Mouse (Mus musculus) hindbrain, embryonic 16.5 days (tissue): Measurements from ENCODE around the gene Hemk1. TPM values are rescaled to one million over a fixed set of nuclear protein-coding genes. Genes with fewer than 3 reads are reported as not detected.

ENCODE experiments used
- ATAC-seq: fragments of 200-750 bp; cut with Nextera tagmentation; 2 replicates; pipeline ENCODE4 v1.8.0; 2017; ENCODE audit warnings: moderate TSS enrichment, moderate library complexity
- H3K27ac ChIP-seq: fragments of 300-500 bp; sonication (generic); 2 replicates; pipeline ENCODE4 v1.5.1; 2014; ENCODE audit warnings: low read depth, mild to moderate bottlenecking, control low read depth, low read length, moderate library complexity
- H3K27me3 ChIP-seq: fragments of 300-500 bp; sonication (generic); replicated peaks from 2 replicates; pipeline ENCODE4 v1.6.1; 2014; ENCODE audit warnings: low read length; ENCODE audit not compliant: control insufficient read depth, insufficient read depth
- H3K36me3 ChIP-seq: fragments of 300-500 bp; sonication (generic); 2 replicates; pipeline ENCODE4 v1.6.1; 2014; ENCODE audit warnings: mild to moderate bottlenecking, low read length, moderate library complexity, mixed read lengths; ENCODE audit not compliant: control insufficient read depth, insufficient read depth
- H3K4me1 ChIP-seq: fragments of 300-500 bp; sonication (generic); 2 replicates; pipeline ENCODE4 v1.6.1; 2014; ENCODE audit warnings: low read depth, low read length; ENCODE audit not compliant: control insufficient read depth, insufficient read depth
- H3K4me2 ChIP-seq: fragments of 300-500 bp; sonication (generic); 2 replicates; pipeline ENCODE4 v1.6.1; 2014; ENCODE audit warnings: mild to moderate bottlenecking, low read length, control low read depth, moderate library complexity
- H3K4me3 ChIP-seq: fragments of 300-500 bp; sonication (generic); 2 replicates; pipeline ENCODE4 v1.5.1; 2014; ENCODE audit warnings: mild to moderate bottlenecking, low read length, control low read depth, moderate library complexity
- H3K9ac ChIP-seq: fragments of 300-500 bp; sonication (generic); 2 replicates; pipeline ENCODE4 v1.6.1; 2014; ENCODE audit warnings: low read depth, mild to moderate bottlenecking, control low read depth, low read length, moderate library complexity
- H3K9me3 ChIP-seq: fragments of 300-500 bp; sonication (generic); 2 replicates; pipeline ENCODE4 v1.6.1; 2014; ENCODE audit warnings: mild to moderate bottlenecking, low read length, moderate library complexity; ENCODE audit not compliant: control insufficient read depth
- WGBS: fragments of 180-500 bp; shearing (Covaris S2); extraction: QIAGEN DNeasy Blood & Tissue Kit; methylation state at CpG from one replicate; pipeline ENCODE4 v1.1.7; 2014; 5-methylcytosine and 5-hydroxymethylcytosine counted together
- polyA plus RNA-seq: library from polyadenylated mRNA; unstranded; fragments of >200 nt; fragmentation: Nextera tagmentation; extraction: Ambion mirVana; gene quantifications from 2 replicates; pipeline ENCODE4 v1.2.1, GENCODE M21; 2015

The Hemk1 gene
- polyA plus RNA-seq, 1 experiment from 2014 or later, result 17.5 TPM

DNA sequence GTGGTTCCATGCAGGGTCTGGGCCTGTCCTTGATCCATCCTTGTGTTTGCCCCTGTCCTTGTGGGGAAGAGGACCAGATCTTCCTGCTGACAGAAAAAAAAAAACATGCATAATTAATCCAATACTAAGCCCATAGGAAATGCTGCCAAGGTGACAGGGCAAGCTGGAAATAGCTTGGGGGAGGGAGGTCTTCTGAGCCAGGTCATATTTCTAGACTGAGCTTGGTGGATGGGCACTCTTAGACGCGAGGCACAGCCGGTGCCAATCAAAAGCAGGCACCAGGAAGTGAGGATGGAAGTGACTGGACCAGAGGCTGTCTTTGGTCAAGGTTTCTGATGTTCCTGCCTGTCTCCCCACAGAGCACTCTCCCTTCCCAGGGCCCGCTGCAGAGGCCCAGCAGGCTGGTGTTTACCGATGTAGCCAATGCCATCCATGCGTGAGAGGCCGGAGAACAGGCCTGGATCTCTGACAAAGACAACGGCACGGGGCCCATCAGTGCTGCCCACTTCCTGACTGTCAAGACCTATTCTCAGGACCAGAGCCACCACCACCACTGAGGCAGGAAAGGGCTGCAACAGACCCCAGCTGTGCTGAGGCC, 9.5 kb upstream of the Hemk1 start:
- peaks cover 5% of the 10 kb centered on the region; the same call in 1 of the 2 replicates for H3K4me1 ChIP-seq
- 71% methylated on average over 9 of the region's 9 CpGs for WGBS
- H3K4me2 ChIP-seq, result no peak overlapping the region
- no peak overlapping the region for H3K4me3 ChIP-seq
- H3K27me3 ChIP-seq, result no peaks in the 10 kb centered on the region
- no peak overlapping the region for H3K9ac ChIP-seq
- no peak for ATAC-seq
- no peak overlapping the region for H3K27ac ChIP-seq
- no peaks in the 10 kb centered on the region for H3K9me3 ChIP-seq
- H3K36me3 ChIP-seq, result no peaks in the 10 kb centered on the region

DNA sequence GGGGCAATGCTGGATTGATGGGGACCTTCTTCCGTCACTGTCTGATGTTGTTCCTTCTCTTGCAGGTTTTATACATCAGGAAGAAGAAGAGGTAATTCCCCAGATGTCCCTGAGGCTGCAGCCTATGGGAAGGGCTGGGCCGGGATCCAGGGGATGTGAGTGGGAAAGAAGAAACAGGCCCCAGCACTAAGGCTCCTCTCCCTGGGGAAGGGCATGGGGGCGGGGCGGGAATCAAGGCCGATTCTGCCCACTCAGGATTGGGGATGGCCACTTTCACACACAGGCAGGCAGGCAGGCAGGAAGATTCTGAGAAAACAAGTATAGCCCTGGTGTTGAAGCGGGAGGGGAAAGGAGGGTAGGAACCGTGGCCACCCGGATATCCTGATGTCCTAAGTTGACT, 7.9 kb upstream of the Hemk1 start:
- H3K9ac ChIP-seq, result no peak overlapping the region
- H3K27me3 ChIP-seq, result no peaks in the 10 kb centered on the region
- 94% methylated on average over 8 of the region's 8 CpGs for WGBS
- H3K27ac ChIP-seq, result no peak overlapping the region
- peaks cover 11% of the 10 kb centered on the region for H3K4me1 ChIP-seq
- no peaks in the 10 kb centered on the region for H3K36me3 ChIP-seq
- H3K4me2 ChIP-seq, result no peak overlapping the region
- H3K4me3 ChIP-seq, result no peak overlapping the region
- no peak for ATAC-seq
- no peaks in the 10 kb centered on the region for H3K9me3 ChIP-seq

DNA sequence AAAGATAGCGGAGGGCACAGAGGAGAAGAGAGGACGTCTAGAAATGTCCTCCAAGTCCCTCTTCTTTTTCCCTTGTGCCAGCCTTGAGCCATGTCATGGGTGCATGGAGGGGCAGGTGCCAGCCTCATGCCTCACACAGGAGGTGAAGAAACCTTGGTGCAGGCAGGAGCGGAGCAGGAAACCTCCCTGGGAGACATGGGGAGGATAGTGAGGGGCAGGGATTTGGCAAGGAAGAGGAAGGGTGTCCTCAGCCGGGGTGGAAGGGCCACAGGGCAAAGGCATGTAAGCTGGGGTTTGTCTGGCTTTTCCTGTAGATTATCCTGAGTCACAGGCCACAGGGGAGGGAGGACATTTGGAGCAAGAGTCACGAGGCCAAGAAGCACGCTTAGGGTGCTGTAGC, 5.9 kb upstream of the Hemk1 start:
- Histone ChIP-seq H3K27ac (peak overlapping the region; percentile 13; the same call in 1 of the 2 replicates), H3K9me3 (no peaks in the 10 kb centered on the region), H3K4me3 (no peak overlapping the region), H3K36me3 (no peaks in the 10 kb centered on the region), H3K9ac (no peak overlapping the region), H3K4me2 (no peak overlapping the region), H3K4me1 (peaks cover 22% of the 10 kb centered on the region), H3K27me3 (no peaks in the 10 kb centered on the region)
- WGBS, result 74% methylated on average over 6 of the region's 6 CpGs
- no peak for ATAC-seq

DNA sequence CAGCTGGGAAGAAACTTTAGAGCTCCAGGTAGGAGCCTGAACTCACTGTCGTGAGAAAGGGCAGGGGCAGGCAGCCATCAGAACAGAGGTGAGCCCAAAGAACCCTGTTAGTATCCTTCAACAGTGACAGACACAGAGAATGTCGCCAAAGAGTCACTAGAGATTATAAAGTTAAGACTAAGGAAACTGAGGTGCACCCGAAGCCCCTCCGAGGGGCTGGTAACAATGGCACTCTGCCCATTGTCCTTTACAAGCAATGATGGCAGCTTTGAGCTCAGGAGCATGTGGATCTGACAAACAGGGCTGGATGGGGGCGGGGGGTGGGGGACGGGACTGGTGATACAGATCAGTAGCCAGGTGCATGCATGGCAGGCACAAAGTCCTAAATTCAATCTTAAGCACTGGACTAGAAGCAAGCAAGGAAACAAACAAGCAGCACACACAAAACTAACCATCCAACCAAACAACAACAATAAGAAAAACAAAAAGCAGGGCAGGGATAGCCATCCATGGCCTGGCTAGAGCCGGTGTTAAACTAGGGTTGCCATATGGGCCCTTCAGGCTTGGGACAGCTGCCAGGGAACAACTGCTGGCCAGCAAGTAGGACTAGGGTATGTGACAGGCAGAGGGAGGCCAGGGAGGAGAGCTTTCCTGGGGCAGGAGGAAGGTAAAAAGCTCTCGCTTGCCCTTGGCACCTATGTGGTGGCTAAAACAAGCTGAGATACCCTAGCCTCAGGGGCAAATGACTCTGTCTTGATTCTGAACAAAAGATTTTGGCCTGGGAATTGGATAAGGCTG, 5.2 kb upstream of the Hemk1 start:
- H3K27ac ChIP-seq, result no peak overlapping the region; the same call in 1 of the 2 replicates
- no peak overlapping the region for H3K9ac ChIP-seq
- H3K36me3 ChIP-seq, result no peaks in the 10 kb centered on the region
- H3K4me2 ChIP-seq, result no peak overlapping the region
- H3K27me3 ChIP-seq, result no peaks in the 10 kb centered on the region
- no peak for ATAC-seq
- H3K4me1 ChIP-seq, result peaks cover 28% of the 10 kb centered on the region
- no peak overlapping the region for H3K4me3 ChIP-seq
- 69% methylated on average over 8 of the region's 8 CpGs for WGBS
- no peaks in the 10 kb centered on the region for H3K9me3 ChIP-seq

DNA sequence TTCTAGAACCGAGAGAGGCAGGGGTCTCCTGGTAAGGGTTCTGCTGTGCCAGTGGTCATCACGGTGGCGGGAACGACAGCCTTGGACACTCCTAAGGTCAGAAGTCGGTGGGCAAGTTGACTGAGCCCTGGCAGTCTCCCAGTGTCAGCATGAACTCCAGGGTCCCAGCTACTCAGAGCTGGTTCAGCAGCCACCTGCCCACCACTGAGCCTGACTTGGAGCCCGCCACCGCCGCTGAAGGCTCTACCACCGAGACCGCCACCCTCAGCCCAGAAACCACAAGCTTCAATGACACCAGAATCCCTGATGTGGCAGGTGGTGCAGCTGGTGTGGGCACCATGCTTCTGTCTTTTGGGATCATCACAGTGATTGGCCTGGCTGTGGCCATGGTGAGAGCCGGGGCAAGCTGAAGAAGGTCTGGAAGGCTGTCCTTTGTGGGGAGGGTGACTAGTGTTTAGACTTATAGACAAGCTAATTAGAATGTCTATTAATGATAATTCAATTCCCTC, 4.1 kb upstream of the Hemk1 start:
- Histone ChIP-seq H3K36me3 (no peaks in the 10 kb centered on the region), H3K27ac (no peak overlapping the region), H3K4me3 (no peak overlapping the region), H3K4me1 (peaks cover 33% of the 10 kb centered on the region), H3K4me2 (no peak overlapping the region), H3K9me3 (no peaks in the 10 kb centered on the region), H3K9ac (no peak overlapping the region), H3K27me3 (no peaks in the 10 kb centered on the region)
- ATAC-seq, result no peak
- WGBS, result 90% methylated on average over 11 of the region's 11 CpGs

DNA sequence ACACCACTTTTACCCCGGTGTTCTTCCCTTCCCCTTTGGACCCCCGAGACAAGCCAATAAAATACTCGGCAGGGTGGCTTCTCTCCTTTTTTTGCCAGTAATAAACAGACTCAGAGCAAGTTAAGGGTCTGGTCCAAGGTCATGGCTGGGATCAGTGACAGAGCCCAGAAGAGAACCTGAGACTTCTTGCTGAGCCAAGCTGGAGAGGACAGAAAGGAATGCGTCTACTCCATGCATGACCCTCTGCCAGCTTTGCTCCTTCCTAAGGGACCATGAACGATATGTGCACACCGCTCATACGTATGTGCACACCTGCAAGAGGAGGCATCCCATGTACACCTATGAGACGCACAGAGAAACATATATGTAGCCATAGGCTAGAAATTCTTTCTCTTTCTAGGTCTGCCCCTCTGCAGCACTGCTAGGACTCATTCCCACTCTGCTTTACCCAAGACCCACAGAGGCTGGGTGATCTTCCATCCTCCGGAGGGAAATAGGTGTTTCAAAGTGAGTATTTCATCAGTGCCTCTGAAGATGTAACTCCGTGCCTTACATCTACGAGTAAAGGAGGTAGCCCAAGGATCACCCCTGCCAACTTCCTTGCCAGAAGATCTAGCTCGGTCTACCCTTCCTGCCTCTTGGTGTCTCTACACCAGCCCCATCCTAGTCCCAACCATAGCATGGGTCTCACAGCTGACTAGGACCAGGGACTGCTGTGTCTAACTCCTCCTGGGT, 2.9 kb upstream of the Hemk1 start:
- Histone ChIP-seq H3K36me3 (no peaks in the 10 kb centered on the region), H3K4me3 (peak overlapping the region; percentile 80), H3K9me3 (no peaks in the 10 kb centered on the region), H3K9ac (peak overlapping the region; percentile 85), H3K27me3 (no peaks in the 10 kb centered on the region), H3K4me2 (peak overlapping the region; percentile 88), H3K27ac (peak overlapping the region; percentile 36), H3K4me1 (peaks cover 34% of the 10 kb centered on the region)
- WGBS, result 46% methylated on average over 12 of the region's 12 CpGs
- no peak for ATAC-seq

DNA sequence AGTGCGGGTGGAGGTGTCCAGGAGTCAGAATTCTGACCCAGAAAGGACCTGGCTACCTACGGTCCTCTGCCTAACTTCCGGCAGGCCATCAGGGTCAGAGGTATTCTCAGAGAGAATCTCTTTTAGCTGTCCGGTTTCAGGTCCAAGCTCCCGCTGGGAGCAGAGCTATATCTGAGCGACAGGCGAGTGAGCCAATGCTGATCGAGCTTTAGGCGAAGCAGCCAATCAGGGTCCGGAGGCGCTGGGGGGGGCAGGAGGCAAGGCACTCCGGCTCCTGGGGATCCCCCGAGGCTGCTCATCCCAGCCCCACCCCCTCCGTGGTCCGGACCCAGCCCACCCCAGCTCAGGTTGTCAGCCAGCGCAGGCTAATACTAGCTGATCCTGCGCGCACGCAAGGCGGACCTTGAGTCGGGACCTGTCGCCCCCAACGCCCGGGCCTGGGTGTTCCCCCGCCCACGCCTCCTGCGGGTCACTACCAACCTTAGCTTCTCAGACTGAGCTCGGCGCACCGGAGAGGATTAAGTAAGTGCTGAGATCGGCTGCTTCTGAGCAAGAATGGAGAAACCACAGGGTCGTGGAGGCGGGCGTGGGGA, 2.2 kb upstream of the Hemk1 start, which contains the start of gene 6430571L13Rik:
Gene 6430571L13Rik, plus strand, starts transcription at position 336 of the 593 bp plus-strand sequence.
- no peaks in the 10 kb centered on the region for H3K9me3 ChIP-seq
- no peaks in the 10 kb centered on the region for H3K27me3 ChIP-seq
- H3K9ac ChIP-seq, result peak within 1 kb of the TSS; percentile 85
- under 1% methylated on average over 34 of the region's 34 CpGs for WGBS
- no peaks in the 10 kb centered on the region for H3K36me3 ChIP-seq
- peak within 1 kb of the TSS; percentile 80 for H3K4me3 ChIP-seq
- H3K4me2 ChIP-seq, result peak within 1 kb of the TSS; percentile 88
- ATAC-seq, result peak; percentile 94
- H3K4me1 ChIP-seq, result peaks cover 34% of the 10 kb centered on the region
- peak within 1 kb of the TSS; percentile 36 for H3K27ac ChIP-seq

DNA sequence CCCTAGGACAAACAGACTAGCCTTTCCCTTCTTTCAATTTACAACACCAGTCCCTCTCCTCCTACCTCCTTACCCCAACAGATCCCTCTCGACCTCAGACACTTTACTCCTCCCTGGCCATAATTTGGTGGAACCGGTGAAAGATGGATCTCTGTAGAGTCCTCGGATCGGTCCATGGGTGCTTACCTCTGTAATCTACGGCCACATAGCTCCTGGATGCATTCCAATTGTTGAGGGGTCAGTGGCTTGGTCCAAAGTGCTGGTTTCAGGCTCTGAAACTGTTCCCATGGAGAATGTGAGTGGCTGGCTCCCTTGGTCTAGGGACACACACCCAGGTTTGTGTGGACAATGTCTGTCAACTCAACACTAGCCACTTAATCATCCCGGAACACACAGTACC, 1.8 kb downstream of the Hemk1 start:
- H3K27ac ChIP-seq, result no peak overlapping the region
- H3K9me3 ChIP-seq, result no peaks in the 10 kb centered on the region
- no peaks in the 10 kb centered on the region for H3K27me3 ChIP-seq
- WGBS, result 88% methylated on average over 6 of the region's 6 CpGs
- no peak overlapping the region for H3K4me3 ChIP-seq
- no peak for ATAC-seq
- H3K9ac ChIP-seq, result no peak overlapping the region
- no peak overlapping the region for H3K4me2 ChIP-seq
- H3K36me3 ChIP-seq, result peaks cover 5% of the 10 kb centered on the region; the same call in 1 of the 2 replicates
- H3K4me1 ChIP-seq, result peaks cover 26% of the 10 kb centered on the region
